Mouse (Mus musculus): Measurements from ENCODE around the gene Smarce1.

The Smarce1 gene

DNA sequence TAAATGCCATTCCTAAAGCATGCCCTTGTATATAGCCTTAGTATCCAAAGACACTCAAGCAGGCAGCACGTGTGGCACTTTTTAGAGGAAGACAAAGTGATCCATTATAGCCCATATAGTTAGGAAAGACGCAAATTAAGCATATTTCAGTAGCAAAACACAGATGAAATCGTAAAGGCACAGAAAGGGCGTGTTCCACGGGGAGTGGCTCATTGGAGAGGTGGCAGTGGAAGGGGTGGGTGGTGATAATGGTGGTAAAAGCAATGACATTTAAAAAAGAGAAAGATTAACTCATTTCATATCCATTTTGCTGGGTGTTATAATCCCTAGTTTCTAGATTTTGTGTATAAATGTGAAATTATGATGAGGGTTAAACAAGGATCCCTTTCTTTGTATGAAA is 4.5 kb downstream of the Smarce1 start:
- no peak for DNase-seq

DNA sequence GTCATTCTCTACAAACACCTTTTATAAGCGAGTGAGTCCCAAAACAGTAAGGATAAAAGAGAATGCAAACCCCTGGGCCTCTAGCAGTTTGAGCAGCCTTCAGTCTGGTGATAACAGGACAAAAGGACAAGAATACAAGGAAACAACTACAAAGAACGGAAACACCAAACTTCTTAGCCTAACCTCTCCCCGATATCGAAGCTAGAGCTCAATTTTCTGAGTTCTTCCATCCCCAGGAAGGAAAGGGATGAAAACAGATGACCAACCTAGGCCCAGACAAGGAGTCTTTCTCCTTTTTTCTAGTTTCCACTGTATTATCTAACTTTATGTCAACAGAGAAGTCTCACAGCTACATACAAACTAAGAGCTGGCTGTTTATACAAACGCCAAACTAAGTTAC is 7.5 kb downstream of the Smarce1 start:
- no peak for DNase-seq

DNA sequence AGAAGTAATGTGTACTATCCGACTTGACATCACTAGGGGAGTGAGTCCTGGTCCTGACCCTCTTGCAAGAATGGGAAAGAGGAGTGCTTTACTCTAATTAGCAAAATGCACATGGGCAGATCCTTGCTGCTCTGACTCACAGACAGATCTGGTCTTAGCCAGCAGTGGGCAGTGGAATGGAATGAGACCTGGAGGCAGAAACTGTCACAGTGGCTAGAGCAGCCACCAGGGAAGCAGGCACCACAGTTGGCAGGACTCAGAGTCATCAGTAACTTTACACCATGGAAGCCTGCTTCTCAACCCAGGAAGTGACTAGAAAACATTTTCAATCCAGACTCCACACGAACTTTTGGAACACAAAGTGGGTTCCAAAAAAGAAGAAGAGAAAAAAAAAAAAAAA is 9.0 kb downstream of the Smarce1 start:
- no peak for DNase-seq

DNA sequence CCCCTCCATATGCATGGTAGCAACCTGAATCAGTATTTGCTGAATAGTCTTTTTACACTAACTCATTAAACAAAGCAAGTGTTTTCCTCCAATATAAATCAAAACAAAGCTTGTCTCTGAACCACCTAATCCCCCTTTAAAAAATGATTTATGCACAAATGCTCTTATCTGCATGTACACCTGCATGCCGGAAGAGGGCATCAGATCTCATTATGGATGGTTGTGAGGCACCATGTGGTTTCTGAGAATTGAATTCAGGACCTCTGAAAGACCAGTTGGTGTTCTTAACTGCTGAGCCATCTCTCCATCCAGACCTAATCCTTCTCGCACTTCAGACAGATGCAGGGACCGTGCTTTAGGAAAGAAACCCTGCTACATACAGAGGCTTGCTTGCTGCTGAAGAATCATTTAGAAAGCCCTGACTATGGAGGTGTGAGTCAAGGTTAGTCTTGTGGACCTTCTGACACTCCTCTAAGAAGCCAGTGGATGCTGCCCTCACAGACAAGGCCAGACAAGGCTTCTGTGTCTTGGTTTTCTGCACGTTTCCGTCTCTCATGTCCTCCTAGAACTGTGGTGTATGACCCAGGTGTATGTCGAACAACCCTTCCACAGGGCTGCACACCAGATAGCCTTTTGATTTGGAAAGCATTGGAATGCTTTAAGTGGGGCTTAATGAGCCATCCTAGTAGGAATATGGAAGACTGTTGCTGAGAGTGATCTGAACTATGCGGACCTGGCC is 13.4 kb downstream of the Smarce1 start:
- DNase-seq = no peak

DNA sequence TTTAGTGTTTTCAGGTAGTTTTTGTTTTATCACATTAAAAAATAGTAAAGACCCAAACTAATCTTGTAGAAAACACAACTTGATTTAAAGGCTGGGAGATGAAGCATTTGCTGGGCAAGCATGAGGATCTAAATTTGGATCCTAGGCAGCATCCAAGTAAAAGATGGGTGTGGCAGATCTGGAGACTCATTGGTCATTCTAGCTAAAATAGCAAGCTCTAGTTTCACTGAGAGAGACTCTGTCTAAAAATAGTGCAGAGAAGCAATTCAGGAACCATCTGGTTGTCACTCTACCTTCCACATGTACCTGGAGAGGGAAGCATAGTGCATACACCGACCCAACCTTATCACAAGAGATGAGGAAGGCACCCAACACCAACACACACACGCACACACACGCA is 14.6 kb downstream of the Smarce1 start:
- DNase-seq = peak in 1 of 2 experiments; percentile 37

DNA sequence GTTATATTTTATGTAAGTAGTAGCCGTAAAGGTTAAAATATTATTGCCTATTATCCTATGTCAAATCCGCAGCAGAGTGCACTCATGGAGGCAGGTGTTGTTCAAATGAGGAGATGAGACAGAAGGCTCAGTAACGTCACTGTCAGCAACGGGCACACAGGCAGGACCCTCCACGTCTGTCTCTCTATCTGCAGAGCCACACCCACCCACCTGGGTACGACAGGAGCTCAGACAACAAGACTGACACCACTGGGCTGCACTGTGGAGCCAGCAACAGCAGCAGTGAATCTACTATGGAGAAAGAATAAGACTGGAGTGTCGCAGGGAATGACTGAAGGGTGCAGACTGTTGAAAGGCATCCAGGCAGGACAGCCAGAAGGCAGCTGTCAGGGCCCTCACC is 18.1 kb downstream of the Smarce1 start:
- DNase-seq = no peak

DNA sequence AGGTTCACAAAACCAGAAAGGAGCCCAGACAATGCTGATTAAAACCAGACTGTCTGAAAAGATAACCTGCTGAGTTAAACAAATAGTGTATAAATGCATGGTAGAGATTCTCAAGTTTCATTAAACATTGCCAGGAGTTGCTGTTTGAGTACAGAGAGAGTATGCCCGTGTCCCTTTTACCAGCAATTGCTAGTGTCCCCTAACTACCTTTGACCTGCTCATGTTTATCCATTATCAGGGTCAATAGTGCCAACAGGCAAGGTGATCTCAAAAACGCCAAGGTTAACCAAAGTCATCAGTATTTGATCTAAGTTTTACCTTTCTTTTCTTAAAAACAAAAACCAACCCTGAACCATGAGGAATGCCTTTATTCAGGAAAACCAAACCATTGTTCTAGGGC is 18.9 kb downstream of the Smarce1 start:
- DNase-seq = no peak

DNA sequence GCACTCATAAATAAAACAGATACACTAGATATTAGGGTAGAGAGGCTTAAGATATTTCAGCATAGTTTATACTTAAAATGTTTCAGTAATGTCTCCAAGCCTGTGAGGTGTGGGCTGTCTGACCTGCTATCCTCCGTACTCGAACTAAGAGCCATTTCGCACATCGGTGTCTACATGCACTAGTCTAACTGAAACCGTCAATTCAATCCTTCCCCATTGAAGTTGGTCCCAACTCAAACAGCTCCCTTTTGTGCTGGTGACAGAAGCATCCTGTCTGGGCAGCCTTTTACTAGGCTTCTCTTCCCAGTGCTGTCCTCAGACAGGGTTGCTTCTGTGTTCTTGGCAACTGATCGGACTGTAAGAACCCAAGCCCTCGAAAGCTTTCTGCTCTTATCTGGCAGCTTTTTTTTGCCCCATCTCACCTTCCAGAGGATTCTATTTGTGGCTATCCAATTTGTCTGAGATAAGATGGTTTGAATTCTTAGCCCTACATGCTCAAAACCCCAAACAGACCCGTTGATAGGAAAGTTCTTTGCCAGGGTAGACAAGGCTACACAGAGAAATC is 22.6 kb downstream of the Smarce1 start:
- DNase-seq = no peak

DNA sequence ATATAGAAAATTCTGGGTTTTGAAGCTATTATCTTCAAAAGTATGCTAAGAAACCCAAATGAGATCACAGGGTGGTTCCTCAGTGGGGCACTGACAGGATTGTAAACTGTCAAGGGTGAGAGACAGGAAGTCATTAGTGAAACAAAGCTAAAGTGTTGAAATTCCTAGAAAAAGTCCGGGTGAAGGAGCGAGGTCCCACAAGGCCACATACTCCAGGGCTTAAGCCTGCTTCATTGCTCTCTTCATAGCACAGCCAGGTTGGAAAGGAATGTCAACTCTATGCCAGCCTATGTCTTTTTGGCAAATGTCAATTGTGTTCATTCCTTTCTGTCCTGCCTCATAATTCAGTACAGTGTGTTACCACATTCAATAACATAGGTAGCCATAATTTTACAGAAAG is 23.4 kb downstream of the Smarce1 start:
- no peak for DNase-seq

DNA sequence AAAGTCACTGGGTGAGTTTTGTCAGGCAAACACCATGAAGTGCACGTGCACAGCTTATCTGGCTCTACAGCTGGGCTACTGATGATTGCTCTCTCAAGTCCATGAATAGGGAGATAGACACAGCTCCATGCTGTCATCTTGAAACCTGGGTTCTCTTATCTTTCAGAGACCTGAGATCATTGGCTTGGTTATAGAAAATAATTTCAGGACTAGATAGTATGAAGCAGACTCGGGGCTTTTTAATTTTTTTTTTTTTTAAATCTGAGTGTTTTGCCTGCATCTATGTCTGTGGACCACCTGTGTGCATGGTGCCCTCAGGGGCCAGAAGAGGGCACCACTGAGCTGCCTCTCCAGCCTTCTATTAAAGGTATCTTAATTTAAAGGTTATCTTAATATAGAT is 23.9 kb downstream of the Smarce1 start:
- peak; percentile 56 to 70 for DNase-seq

DNA sequence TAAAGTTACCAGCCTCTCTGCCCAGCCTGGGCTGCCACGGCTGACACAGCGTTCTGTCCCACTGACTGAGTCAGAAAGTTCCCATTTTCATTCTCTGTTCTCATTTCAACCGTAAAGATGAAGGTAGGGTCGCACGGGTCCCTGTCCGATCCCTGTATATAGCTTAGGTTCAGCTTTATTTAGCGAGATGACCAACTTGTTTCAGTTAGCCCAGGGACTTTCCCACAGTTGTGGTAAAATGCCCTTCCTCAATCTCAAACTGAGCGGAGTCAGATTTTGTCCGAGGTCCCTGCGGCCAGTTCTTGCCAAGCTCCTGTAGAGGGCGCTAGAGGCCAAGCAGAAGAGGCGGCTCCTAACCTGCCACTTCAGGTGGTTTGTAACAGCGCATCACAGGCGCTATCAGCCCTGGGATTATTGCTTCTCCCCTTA is 41.6 kb downstream of the Smarce1 start:
- peak; percentile 79 to 84 for DNase-seq

DNA sequence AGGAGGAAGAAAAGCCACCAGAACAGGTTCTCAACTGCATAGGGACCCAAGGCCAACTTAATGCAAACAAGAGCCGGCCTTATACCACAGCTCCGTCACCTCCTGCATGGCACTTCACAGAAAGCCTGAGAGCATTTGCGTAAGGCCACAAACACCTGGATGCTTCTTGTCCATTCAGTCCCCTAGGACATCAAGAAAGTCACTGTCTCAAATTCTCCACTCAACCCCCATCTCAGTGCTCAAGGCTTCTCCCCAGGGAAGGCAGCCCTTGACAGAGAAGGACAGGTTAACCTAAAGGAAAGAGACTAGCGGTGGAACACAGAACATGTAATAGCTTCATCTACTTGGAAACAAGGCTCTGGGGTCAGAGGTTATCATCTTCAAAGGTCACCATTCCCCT is 43.5 kb downstream of the Smarce1 start:
- no peak for DNase-seq

DNA sequence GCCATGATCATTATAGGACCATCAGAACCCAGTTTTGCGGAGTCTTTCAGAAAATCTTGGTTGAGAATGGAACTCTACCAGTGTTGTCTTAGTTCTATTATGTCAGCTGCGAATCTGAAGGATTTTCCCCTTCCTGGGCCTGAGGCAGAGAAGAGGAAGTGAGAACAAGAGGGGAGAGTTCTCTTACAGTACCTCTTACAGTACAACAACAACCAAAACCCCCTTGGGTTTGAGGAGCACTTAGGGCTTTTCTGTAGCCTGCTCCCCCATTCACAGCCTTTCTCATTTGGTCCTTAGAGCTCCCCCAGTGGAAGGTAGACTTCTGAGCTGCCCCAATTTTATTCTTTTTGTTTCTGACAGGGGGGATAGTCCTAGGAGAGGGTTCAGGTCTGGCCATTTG is 44.0 kb downstream of the Smarce1 start:
- DNase-seq = no peak

DNA sequence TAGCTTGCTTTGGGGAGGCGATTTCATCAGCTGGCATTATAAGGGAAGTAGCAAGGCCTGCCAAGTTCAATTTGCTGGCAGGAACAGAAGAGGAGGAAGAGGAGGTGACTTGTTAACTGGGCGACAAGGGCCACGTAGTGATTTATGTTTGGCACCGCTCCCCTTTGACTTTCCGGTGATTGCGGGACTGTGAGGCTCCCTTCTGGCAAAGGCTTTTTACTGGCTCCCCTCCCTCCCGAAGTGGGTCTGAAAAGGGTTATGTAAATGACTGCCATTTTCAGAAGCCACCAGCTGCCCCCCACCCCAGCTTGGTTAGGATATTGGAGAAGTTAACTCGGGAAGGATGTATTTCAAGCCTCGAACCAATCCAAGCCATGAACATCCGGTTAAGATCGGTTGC is 48.2 kb downstream of the Smarce1 start:
- DNase-seq = no peak

DNA sequence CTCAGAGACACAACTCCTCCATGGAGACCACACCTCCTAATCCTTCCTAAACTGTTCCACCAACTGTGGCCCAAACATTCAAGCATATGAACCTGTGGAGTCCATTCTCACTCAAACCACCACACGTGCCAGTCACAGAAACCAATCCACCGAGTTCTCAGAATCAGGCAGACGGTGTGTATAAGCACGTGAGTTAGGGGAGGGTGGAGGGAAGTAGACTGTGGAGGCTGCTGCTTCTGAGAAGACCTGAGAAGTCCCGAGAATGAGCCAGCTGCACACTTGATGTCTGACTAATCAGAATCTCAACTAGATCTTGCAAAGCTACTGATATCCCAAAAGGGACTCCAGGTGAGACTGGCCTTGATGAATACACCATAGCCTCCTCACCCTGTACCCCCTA is 50.7 kb downstream of the Smarce1 start:
- no peak for DNase-seq

DNA sequence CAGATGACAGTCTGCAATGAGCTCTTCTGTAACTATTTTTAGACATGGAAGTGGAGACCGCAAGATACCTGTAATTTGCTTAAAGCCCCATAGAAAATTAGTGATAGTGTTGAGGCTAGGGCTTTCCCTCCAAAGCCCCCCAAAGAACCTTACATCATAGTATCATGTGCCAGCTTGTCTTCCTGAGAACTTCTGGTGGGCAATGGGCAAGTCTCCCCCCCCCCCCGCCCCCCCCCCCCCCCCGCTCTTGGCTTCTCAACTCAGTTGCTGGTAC is 53.0 kb downstream of the Smarce1 start:
- DNase-seq = no peak

DNA sequence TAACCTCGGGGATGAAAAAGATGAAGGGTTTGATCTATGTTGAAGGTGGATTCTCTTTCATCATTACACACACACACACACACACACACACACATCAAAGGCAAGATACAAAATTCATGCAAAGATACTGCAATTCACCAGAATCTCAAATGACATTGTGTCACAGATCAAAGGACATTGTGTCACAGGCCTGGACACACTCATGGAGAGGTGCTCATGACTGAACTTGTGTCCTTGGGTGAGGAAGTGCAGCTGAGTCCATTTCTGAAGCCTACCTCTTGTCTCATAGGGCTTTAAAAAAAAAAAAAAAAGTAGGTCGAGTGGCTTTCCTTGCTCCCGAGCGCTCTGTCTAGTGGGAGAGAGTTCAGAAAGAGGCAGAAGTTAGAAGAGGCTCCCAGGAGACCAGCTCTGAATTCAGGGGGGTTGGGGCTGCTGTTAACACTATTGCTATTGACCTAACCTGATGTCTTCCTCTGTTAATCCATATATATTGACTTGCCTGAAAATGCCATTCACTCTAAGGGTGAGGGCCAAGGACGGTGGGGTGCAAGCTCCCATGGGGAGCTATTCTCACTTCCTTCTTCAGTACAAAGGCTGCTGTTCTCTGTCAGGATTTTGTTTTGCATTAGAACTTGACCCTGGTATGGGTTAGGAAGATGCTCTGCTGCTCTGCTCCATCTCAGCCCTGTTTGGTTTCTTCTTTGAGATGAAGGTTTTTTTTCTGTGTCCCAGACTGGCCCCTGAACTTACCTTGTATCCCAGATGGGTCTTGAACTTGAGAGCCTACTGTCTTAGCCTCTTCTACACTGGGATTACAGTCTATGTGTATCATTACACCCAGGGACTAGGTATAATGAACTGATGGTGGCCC is 53.5 kb downstream of the Smarce1 start:
- no peak for DNase-seq

DNA sequence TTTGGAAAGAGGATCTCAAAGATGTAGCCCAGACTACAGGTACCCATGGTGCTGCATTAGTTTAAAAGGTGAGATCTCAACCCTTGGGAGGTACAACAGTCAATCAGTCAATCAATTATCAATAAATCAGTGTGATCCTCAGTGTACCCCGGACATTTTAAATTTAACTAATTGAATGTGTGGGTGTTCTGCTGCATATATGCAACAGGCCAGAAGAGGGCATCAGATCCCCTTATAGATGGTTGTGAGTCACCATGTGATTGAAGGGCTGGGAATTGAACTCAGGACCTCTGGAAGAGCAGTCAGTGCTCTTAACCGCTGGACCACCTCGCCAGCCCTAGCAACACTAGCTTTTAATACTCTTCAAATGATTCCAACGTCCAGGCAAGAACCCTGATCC is 58.8 kb downstream of the Smarce1 start:
- DNase-seq = no peak

DNA sequence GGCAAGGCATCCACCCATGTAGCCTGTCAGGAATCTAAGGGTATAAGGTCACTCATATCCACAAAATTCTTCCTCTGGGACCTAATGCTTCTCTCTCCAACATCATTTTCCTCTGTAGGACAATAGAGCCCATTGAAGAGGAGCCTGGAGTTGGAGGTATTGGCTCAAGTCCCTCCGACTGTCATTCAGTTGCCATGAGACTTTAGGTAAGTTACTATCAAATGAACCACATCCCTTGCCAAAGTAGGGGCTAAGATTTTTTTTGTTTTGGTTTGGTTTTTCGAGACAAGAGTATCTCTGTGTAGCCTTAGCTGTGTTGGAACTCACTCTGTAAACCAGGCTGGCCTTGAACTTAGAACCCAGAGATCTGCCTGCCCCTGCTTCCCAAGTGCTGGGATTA is 59.4 kb downstream of the Smarce1 start:
- DNase-seq = no peak

DNA sequence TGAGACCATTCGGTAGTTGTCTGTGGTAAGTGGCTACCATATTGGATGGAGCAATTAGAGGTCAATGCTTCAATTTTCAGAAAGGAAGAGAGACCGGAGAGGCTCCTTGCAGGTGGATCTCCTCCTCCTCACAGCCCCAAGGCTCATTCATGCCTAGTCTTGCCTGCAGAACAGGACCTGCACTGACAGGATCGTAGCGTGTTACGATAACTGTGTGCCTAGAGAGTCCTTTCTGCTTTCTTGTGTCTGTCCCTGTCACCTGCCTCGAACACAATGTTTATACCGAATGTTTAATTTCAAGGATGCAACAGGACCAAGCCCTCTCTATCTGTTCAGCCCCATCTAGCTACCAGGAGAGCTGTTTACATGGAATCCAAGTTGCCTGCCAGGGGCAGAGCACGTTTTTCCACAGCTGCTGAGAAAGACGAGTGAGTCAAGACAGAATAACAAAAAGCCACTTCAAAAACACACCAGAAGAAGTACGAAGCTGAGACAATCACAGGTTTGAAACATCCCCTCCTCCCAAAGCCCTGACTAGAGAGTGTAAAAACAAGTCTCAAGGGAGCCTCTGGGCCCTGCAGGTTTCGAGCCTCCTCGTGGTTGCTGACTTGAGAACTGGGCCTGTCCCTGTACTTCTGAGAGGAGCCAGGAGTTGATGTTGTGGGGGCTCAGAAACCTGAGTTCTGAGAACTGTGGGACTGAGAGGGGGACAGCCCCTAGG is 60.1 kb downstream of the Smarce1 start:
- no peak for DNase-seq

DNA sequence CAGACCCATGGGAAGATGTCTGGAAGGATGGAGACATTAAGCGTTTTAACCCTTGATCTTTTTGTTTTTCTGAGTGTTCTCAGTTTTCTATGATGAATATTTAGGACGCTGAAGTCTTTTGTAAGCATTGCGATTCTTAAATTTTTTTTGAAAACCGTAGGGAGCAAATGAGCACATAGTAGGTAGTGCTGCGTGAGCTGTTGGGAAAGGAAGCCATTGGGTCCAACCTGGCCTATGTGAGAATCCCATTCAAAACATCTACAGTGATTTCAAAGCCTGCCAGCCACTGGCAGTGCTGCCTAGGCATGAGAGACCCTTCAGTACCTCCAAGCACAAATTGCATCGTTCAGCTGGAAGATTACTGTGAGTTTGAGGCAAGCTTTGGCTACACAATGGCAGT is 60.8 kb downstream of the Smarce1 start:
- no peak for DNase-seq

DNA sequence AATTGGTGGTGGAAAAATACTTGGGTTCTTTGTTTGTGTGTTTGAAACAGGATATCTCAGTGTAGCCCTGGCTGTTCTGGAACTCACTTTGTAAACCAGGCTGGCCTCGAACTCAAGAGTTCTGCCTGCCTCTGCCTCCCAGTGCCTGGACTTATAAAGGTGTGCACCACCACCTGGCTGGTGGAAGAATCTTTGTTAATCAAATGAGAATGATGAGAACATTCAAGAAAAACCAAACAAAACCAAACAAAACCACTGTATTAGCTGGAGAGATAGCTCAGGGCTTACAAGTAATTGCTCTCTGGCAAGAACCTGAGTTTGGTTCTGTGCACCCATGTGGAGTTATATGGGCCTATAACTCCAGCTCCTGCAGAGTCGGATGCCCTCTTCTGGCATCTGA is 61.4 kb downstream of the Smarce1 start:
- DNase-seq = no peak

DNA sequence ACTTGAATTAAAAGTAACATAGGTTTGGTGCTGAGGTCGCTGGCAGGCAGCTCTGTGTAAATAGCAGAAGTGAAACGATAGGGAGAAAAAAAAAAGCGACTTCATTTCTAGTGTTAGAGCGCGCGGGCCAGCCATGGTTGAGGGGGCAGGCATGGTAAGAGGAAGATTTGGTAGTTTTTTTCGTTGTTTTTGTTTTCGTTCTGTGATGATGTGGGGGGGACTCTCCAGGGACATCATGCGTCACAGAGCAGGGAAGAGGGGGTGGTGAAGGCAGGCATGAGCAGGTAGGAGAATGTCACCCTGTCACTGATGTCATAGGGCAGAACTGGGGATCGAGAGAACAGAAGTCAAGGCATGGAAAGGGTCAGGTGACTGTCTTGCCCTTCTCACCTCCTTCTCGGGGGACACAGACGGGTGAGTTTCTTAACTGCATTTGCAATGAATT is 62.8 kb downstream of the Smarce1 start:
- DNase-seq = no peak

DNA sequence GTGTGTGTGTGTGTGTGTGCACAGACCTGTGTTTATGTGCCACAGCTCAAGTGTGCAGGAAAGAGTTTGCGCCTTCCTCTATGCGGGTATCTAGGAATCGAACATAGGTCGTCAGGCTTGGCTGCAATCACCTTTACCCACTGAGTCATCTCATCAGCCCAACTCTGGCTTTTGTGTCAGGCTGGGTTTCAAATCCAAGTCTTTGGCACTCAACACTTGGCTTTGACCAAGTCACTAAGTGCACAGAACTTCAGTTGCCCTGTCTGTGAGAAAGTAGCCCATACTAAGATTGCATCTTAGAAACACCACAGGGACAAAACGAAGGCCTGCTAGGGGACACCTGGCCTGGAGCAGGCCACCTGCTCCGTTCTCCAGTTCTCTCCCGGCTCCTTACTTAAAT is 63.2 kb downstream of the Smarce1 start:
- DNase-seq = no peak
